Mouse (Mus musculus) spleen, adult 2 months (tissue): ENCODE measurements around the gene Atf4. TPM values are rescaled to one million over a fixed set of nuclear protein-coding genes. Genes with fewer than 3 reads are reported as not detected.
A peak's percentile ranks its signal among the peaks of the same experiment; 100 is the strongest.

Experiments used
- DNase-seq, 2 experiments: peaks; one replicate each; pipeline versions ENCODE4 v3.0.0 to v3.0.0-alpha.2; 2012 to 2021; ENCODE audit warnings: low spot score in 2 of 2, low read depth in 1 of 2
- H3K27ac ChIP-seq: fragments of 200-500 bp; 2 replicates; pipeline ENCODE4 v1.5.1; 2012; ENCODE audit warnings: low read length, inconsistent platforms; ENCODE audit not compliant: insufficient read depth
- H3K27me3 ChIP-seq: fragments of 200-500 bp; 2 replicates; pipeline ENCODE4 v1.6.1; 2012; ENCODE audit warnings: mild to moderate bottlenecking, moderate library complexity, low read length, inconsistent platforms; ENCODE audit not compliant: control insufficient read depth, insufficient read depth
- H3K36me3 ChIP-seq: fragments of 200-500 bp; 2 replicates; pipeline ENCODE4 v1.6.1; 2012; ENCODE audit warnings: mild to moderate bottlenecking, low read length, inconsistent platforms; ENCODE audit not compliant: control insufficient read depth, insufficient read depth
- H3K4me1 ChIP-seq: fragments of 200-500 bp; 2 replicates; pipeline ENCODE4 v1.6.1; 2011; ENCODE audit warnings: inconsistent platforms; ENCODE audit not compliant: control insufficient read depth, insufficient read depth, insufficient read length
- H3K4me3 ChIP-seq: fragments of 200-500 bp; 2 replicates; pipeline ENCODE4 v1.5.1; 2011; ENCODE audit warnings: mild to moderate bottlenecking, inconsistent platforms; ENCODE audit not compliant: insufficient read depth, insufficient read length; ENCODE audit errors: extremely low read depth
- CTCF ChIP-seq: fragments of 200-500 bp; IDR thresholded peaks from 2 replicates; pipeline ENCODE4 v1.5.1; 2011; ENCODE audit warnings: mild to moderate bottlenecking, inconsistent platforms; ENCODE audit not compliant: insufficient read depth, insufficient read length, insufficient replicate concordance; ENCODE audit errors: extremely low read depth
- POLR2A ChIP-seq: fragments of 200-500 bp; IDR thresholded peaks from 2 replicates; pipeline ENCODE4 v1.6.1; 2011; ENCODE audit warnings: low read depth, low read length, inconsistent platforms
- WGBS: fragments of 180-500 bp; shearing (Covaris S2); methylation state at CpG from one replicate; pipeline ENCODE4 v1.1.7; 2018; 5-methylcytosine and 5-hydroxymethylcytosine counted together
- polyA plus RNA-seq: library from polyadenylated mRNA; depleted of rRNA; stranded (reverse); fragments of >200 nt; gene quantifications from 2 replicates; pipeline ENCODE4 v1.2.3, GENCODE M21; 2012

Gene Atf4
- polyA plus RNA-seq, 1 experiment: 101 TPM

DNA sequence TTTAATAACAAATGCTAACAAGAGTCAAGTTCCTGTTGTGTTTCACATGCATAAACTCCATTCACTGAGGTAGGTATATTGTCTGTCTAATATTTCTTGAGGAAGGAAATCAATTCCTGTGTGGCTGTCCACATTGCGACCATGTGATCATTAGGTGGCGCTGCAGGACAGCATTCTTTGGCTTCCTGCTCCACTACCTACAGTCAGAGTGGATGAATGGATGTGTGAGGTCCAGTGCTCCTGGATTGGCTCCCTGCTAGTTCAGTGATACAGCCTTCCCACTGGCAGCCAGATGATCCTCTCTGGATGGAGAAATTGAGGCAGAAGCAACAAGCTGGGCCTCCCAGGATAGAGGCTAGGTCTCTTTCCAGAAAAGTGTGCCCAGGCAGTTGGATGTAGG is 11.3 kb downstream of the Atf4 start:
- H3K36me3 ChIP-seq: no peaks in the 10 kb centered on the region
- DNase-seq: peak; percentile 51 to 69
- 0% methylated on average over 2 of the region's 2 CpGs for WGBS
- H3K27ac ChIP-seq: no peak overlapping the region
- H3K4me3 ChIP-seq: no peak overlapping the region
- TF ChIP-seq CTCF (peak; percentile 75; the same call in 1 of the 2 replicates), POLR2A (no peak)
- no peaks in the 10 kb centered on the region for H3K27me3 ChIP-seq
- H3K4me1 ChIP-seq: peaks cover 6% of the 10 kb centered on the region; the same call in 1 of the 2 replicates

DNA sequence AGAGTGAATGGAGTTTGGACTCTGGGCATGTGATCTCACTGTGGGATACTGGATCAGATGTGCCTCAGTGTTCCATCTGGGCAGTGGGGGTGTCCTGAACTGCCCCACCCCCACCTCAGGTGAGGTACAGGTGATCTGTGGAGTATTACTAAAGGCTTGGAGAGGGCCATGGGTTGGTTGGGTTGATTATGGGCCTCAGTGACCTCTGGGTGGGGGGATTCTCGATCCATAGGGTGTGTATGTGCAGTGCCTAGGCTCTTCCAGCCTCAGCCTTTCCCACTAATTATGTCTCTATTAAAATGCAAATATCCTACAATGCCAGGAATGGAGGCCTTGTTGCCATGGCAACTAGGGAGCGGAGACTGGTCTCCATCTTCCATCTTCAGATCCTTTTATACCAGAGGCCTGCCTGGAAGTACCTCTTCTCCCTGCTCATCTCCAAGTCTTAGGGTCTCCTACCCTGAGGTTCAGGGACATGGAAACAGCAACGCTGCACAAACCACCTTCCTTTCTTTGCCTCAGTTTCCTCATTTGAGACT is 16.9 kb downstream of the Atf4 start:
- no peak for DNase-seq
- no peak overlapping the region for H3K27ac ChIP-seq
- 79% methylated on average over 3 of the region's 3 CpGs for WGBS
- 0 out of 2 replicates have a peak, but pooled peaks cover 2% of the 10 kb centered on the region for H3K27me3 ChIP-seq
- H3K36me3 ChIP-seq: no peaks in the 10 kb centered on the region
- TF ChIP-seq CTCF (no peak), POLR2A (no peak)
- no peaks in the 10 kb centered on the region for H3K4me1 ChIP-seq
- H3K4me3 ChIP-seq: no peak overlapping the region

DNA sequence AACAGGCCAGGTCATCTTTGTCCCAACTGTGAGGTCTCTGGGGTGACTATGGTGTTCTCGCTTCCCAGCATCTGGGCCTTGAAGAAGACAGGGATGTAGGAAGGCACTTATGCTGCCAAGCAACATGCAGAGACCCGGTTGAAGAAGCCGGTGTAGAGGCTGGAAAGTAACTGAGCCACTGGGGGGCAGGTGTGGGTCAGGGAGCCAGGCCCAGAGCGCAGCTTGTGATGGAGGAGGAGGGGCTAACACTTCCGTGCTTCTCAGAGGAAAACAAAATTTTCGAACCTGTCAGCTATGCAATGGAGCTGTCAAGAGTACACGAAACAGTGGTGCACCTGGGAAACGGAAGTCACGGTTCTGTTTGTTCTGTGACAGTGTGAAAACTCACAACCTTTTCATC is 22.1 kb downstream of the Atf4 start:
- no peak overlapping the region for H3K27ac ChIP-seq
- H3K27me3 ChIP-seq: 0 out of 2 replicates have a peak, but pooled peaks cover 2% of the 10 kb centered on the region
- TF ChIP-seq POLR2A (no peak), CTCF (no peak)
- no peaks in the 10 kb centered on the region for H3K4me1 ChIP-seq
- 40% methylated on average over 9 of the region's 9 CpGs for WGBS
- no peak for DNase-seq
- no peak overlapping the region for H3K4me3 ChIP-seq
- H3K36me3 ChIP-seq: no peaks in the 10 kb centered on the region

DNA sequence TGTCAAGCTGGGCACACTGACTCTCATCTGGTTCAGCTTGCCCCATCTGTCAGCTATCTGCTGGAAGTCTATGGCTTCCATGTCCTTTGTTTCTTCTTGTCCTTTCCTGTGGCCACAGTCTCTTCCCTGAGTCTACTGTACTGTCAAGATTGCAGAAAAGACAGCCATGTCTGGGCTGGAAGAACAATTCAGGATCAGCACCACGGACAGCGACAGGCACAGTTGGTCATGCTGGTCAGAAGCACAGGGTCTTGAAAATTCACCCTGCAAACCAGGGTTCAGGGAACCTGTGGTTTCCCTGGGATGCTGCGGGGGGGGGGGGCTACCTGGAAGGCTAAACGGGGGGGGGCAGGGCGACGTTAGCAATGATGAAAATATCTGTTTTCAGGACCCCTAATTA is 22.6 kb downstream of the Atf4 start:
- Histone ChIP-seq H3K27ac (no peak overlapping the region), H3K36me3 (no peaks in the 10 kb centered on the region), H3K4me3 (no peak overlapping the region), H3K27me3 (0 out of 2 replicates have a peak, but pooled peaks cover 2% of the 10 kb centered on the region), H3K4me1 (no peaks in the 10 kb centered on the region)
- no peak for DNase-seq
- WGBS: 1% methylated on average over 6 of the region's 6 CpGs
- TF ChIP-seq POLR2A (no peak), CTCF (no peak)

DNA sequence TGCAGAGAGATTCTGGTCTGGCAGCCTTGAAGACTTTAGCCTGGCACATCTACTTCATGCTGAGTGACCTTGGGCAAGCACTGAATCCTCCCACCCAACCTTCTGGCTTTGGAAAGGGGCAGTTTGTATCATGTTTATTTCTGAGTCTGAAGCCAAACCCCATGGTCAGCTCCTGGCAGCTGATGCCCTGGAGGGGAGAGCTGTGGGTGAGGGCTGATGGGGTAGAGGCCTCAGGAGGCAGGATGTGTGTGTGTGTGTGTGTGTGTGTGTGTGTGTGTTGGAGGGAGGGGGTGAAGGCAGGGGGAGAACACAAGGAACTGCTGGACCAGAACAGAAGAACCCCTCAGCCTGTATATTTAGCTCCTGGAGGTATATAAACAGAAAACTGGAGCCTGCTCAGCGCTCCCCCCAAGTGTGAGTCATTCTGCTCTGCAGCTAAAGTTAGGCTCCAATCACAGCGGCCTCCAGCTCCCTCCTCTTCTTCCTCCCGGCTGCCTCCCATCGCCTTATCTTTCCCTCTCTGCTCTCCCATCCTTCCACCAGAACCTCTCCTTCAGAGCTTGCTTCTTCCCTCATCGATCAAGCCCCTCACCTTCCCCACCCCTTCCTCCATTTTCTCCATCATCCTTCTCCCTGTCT is 23.3 kb downstream of the Atf4 start:
- Histone ChIP-seq H3K27me3 (0 out of 2 replicates have a peak, but pooled peaks cover 2% of the 10 kb centered on the region), H3K4me3 (no peak overlapping the region), H3K36me3 (no peaks in the 10 kb centered on the region), H3K27ac (no peak overlapping the region), H3K4me1 (no peaks in the 10 kb centered on the region)
- no peak for TF ChIP-seq POLR2A
- TF ChIP-seq CTCF: no peak
- DNase-seq: no peak
- 63% methylated on average over 5 of the region's 5 CpGs for WGBS

DNA sequence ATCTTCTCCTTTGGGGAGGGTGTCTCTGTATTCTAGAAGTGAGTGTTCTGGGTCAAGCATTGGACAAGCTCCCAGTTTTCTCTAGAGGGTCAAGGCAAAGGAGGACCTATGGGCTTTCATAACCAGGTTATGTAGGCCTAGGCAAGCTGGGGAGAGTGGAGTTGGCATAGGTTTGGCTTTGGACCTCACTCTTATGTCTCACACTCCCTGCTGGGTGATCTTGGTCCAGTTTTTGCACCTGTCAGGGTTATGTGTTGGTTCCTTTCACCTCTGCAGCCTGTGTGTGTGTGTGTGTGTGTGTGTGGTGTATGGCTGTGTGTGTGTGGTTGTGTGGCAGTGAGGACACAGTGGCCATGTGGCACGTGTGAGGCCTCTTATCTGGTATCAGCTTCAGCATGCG is 24.1 kb downstream of the Atf4 start:
- Histone ChIP-seq H3K36me3 (no peaks in the 10 kb centered on the region), H3K4me1 (no peaks in the 10 kb centered on the region), H3K27me3 (0 out of 2 replicates have a peak, but pooled peaks cover 2% of the 10 kb centered on the region), H3K4me3 (no peak overlapping the region), H3K27ac (no peak overlapping the region)
- no peak for TF ChIP-seq POLR2A
- WGBS: 84% methylated on average over 2 of the region's 2 CpGs
- no peak for DNase-seq

DNA sequence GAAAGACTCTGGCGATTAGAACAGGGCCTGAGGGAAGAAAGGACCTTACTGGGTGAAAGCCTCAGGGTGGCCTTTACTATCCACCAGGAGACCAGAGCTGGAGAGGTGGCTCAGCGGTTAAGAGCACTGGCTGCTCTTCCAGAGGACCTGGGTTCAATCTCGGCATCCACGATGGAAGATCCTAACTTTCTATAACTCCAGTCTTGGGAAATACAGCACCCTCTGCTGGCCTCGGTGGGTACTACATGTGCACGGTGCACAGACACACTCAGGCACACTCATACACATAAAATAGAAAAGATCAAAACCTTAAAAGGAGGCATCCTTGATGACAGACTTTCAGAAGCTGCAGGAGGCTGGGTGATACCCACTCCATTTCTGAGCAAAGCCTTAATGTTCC is 25.7 kb downstream of the Atf4 start:
- peak; percentile 44; the same call in 1 of the 2 replicates for TF ChIP-seq CTCF
- no peak for TF ChIP-seq POLR2A
- Histone ChIP-seq H3K4me3 (no peak overlapping the region), H3K27ac (no peak overlapping the region), H3K36me3 (no peaks in the 10 kb centered on the region), H3K27me3 (0 out of 2 replicates have a peak, but pooled peaks cover 2% of the 10 kb centered on the region), H3K4me1 (no peaks in the 10 kb centered on the region)
- 19% methylated on average over 6 of the region's 6 CpGs for WGBS
- no peak for DNase-seq
